25 mouse cellular contexts compared by ENCODE assay signal in genomic region chr6:122854552-122854951, GRCm38 (mm10). TPM values are rescaled to one million over a fixed set of nuclear protein-coding genes. Genes with fewer than 3 reads are reported as not detected.
DNase-seq lines count a peak whose midpoint lies in the region; ATAC-seq and TF ChIP-seq lines count a peak whose summit lies in the region.
"Had no signal": no experiment of that assay in that cellular context is flagged by ENCODE, and none has a peak within 500 bp of the region (broad histone marks: within the 10 kb centered on the region; RNA-seq: fewer than 3 reads in every experiment).

No protein-coding gene starts in this region.

- H3ac ChIP-seq in C2C12 (ENCODE audit: control insufficient read depth, insufficient read length, low read depth): no peak overlapping the region

- no peaks in the 10 kb centered on the region for H3K79me3 ChIP-seq in C2C12 (ENCODE audit: low read depth)

- H3K27ac ChIP-seq in gastrocnemius, adult 2 months: no peak overlapping the region
- H3K27ac ChIP-seq in embryonic facial prominence, embryonic 10.5 days (replicated peaks): no peak overlapping the region
- H3K27ac ChIP-seq: embryonic facial prominence, embryonic 12.5 days; forebrain, embryonic 15.5 days; heart, embryonic 10.5 days; heart, embryonic 15.5 days; hindbrain, embryonic 12.5 days had no signal

- no peaks in the 10 kb centered on the region for H3K36me3 ChIP-seq in C2C12 (ENCODE audit: control insufficient read depth, insufficient read depth)
- H3K36me3 ChIP-seq in embryonic facial prominence, embryonic 10.5 days (replicated peaks): no peaks in the 10 kb centered on the region
- H3K36me3 ChIP-seq: embryonic facial prominence, embryonic 12.5 days; forebrain, embryonic 15.5 days; heart, embryonic 10.5 days; heart, embryonic 15.5 days; hindbrain, embryonic 12.5 days had no signal

- H3K27me3 ChIP-seq in C2C12 (ENCODE audit: control insufficient read depth, insufficient read depth, insufficient read length): no peaks in the 10 kb centered on the region
- no peaks in the 10 kb centered on the region for H3K27me3 ChIP-seq in embryonic facial prominence, embryonic 10.5 days (replicated peaks; ENCODE audit: low read depth, poor library complexity, severe bottlenecking)
- H3K27me3 ChIP-seq: embryonic facial prominence, embryonic 12.5 days; forebrain, embryonic 15.5 days; heart, embryonic 15.5 days; hindbrain, embryonic 12.5 days; Patski had no signal

- no peaks in the 10 kb centered on the region for H3K4me1 ChIP-seq in embryonic facial prominence, embryonic 10.5 days
- H3K4me1 ChIP-seq: embryonic facial prominence, embryonic 12.5 days; forebrain, embryonic 15.5 days; hindbrain, embryonic 12.5 days had no signal

- ATAC-seq in monocyte, adult 5-6 weeks (replicated peaks; ENCODE audit: insufficient number of reproducible peaks, low FRiP score, low TSS enrichment, poor library complexity, severe bottlenecking): peak; percentile 29; the same call in 1 of the 2 replicates
- no peak for ATAC-seq in activated CD4-positive, CD25-positive, alpha-beta regulatory T cell, adult 4 months
- ATAC-seq: forebrain, embryonic 15.5 days; hindbrain, embryonic 16.5 days; intestine, embryonic 16.5 days; Patski had no signal

- DNase-seq in gastrocnemius, adult 2 months: no peak
- DNase-seq in gastrocnemius, adult 18-20 months (ENCODE audit: low spot score): no peak
- peak; percentile 18 for DNase-seq in induced T-regulatory cell, adult 2 months (ENCODE audit: low read depth)
- no peak for DNase-seq in embryonic facial prominence, embryonic 10.5 days (ENCODE audit: low spot score)
- DNase-seq in frontal cortex, postnatal 25 days (ENCODE audit: low spot score in 2 of 2): no peak
- DNase-seq: adrenal gland, adult 2 months; adrenal gland, postnatal 25 days; cerebellum, adult 11 months; cerebellum, adult 8-10 months; cerebellum, postnatal 14 days; embryo, embryonic 11 days; gastrocnemius, postnatal 36 days; kidney, adult 2 months had no signal

- H3K9me3 ChIP-seq in embryonic facial prominence, embryonic 10.5 days: no peaks in the 10 kb centered on the region
- H3K9me3 ChIP-seq: embryonic facial prominence, embryonic 12.5 days; forebrain, embryonic 15.5 days; heart, embryonic 10.5 days; heart, embryonic 15.5 days; hindbrain, embryonic 12.5 days had no signal

- no peak for TF ChIP-seq CTCF in gastrocnemius, adult 2 months (IDR thresholded peaks at IDR 0.05)
- no peak for TF ChIP-seq CTCF in C2C12 (IDR thresholded peaks at IDR 0.05; ENCODE audit: control insufficient read depth, insufficient read depth, insufficient read length)

- WGBS in embryonic facial prominence, embryonic 10.5 days: 88% methylated on average over 12 of the region's 12 CpGs

- no peaks in the 10 kb centered on the region for H3K79me2 ChIP-seq in C2C12 (ENCODE audit: control insufficient read depth, insufficient read depth)

- H3K4me3 ChIP-seq in gastrocnemius, adult 2 months: peak overlapping the region; percentile 29; the same call in 1 of the 2 replicates
- H3K4me3 ChIP-seq in C2C12 (ENCODE audit: insufficient read depth, poor library complexity, severe bottlenecking): no peak overlapping the region
- no peak overlapping the region for H3K4me3 ChIP-seq in embryonic facial prominence, embryonic 10.5 days
- H3K4me3 ChIP-seq: embryonic facial prominence, embryonic 12.5 days; forebrain, embryonic 15.5 days; heart, embryonic 10.5 days; heart, embryonic 15.5 days; hindbrain, embryonic 12.5 days had no signal

- intact Hi-C loops in gastrocnemius, adult 2 months (cut with DNase I): no loop called here

TF ChIP-seq in C2C12, 6 proteins besides CTCF, POLR2A, EP300 and RAD21:
- TF ChIP-seq USF1 (IDR thresholded peaks at IDR 0.05; ENCODE audit: low read depth) (peak; percentile 74), CEBPB (IDR thresholded peaks at IDR 0.05; ENCODE audit: low read depth) (no peak)

RNA-seq across cellular contexts. Expression of gene C3ar1, which starts 1.4 kb away (rescaled TPM):
- total RNA-seq in gastrocnemius, adult 2 months (2021): under 1 TPM; 0.41 to 0.67 TPM
- under 1 TPM; 0.34 to 0.62 TPM for total RNA-seq in gastrocnemius, adult 18-20 months (2021)
- polyA plus RNA-seq in C2C12 (2012; fragmentation: generic; extraction: Trizol): 0.91 TPM
- total RNA-seq in monocyte, adult 5-6 weeks (2017): 1.8 to 13.4 TPM (median 9.7 TPM) in 3 replicates
- polyA plus RNA-seq in embryonic facial prominence, embryonic 10.5 days (2016; fragmentation: Nextera tagmentation; extraction: Ambion mirVana): 1.1 and 1.5 TPM in 2 replicates
- under 1 TPM in 1 of 2 experiments, not detected in 1; 0.60 TPM for polyA plus RNA-seq in activated CD4-positive, CD25-positive, alpha-beta regulatory T cell, adult 4 months (2017; shearing (Covaris generic))
- total RNA-seq: common myeloid progenitor, adult 5-6 weeks had no signal
- polyA plus RNA-seq: Patski had no signal

RNA-seq across cellular contexts. Expression of gene Necap1, which starts 19.7 kb away (rescaled TPM):
- 10 to 100 TPM; 15.2 to 16.2 TPM for total RNA-seq in gastrocnemius, adult 2 months (2021)
- 10 to 100 TPM; 11.8 to 16.8 TPM for total RNA-seq in gastrocnemius, adult 18-20 months (2021)
- polyA plus RNA-seq in C2C12 (2012; fragmentation: generic; extraction: Trizol): 17.7 TPM
- 52.8 to 81.1 TPM (median 65.0 TPM) in 3 replicates for total RNA-seq in monocyte, adult 5-6 weeks (2017)
- 54.8 and 58.2 TPM in 2 replicates for polyA plus RNA-seq in embryonic facial prominence, embryonic 10.5 days (2016; fragmentation: Nextera tagmentation; extraction: Ambion mirVana)
- 10 to 100 TPM; 32.2 to 44.6 TPM for polyA plus RNA-seq in activated CD4-positive, CD25-positive, alpha-beta regulatory T cell, adult 4 months (2017; shearing (Covaris generic))

RNA-seq across cellular contexts. Expression of gene Foxj2, which starts 34.8 kb away (rescaled TPM):
- 10 to 100 TPM; 26.4 to 29.1 TPM for total RNA-seq in gastrocnemius, adult 2 months (2021)
- 10 to 100 TPM; 26.2 to 29.3 TPM for total RNA-seq in gastrocnemius, adult 18-20 months (2021)
- 6.5 TPM for polyA plus RNA-seq in C2C12 (2012; fragmentation: generic; extraction: Trizol)
- 17.1 to 28.8 TPM (median 25.1 TPM) in 3 replicates for total RNA-seq in monocyte, adult 5-6 weeks (2017)
- polyA plus RNA-seq in embryonic facial prominence, embryonic 10.5 days (2016; fragmentation: Nextera tagmentation; extraction: Ambion mirVana): 2.9 and 3.0 TPM in 2 replicates
- polyA plus RNA-seq in activated CD4-positive, CD25-positive, alpha-beta regulatory T cell, adult 4 months (2017; shearing (Covaris generic)): 1 to 10 TPM; 6.6 to 8.7 TPM

RNA-seq across cellular contexts. Expression of gene Slc2a3, which starts 53.1 kb away (rescaled TPM):
- total RNA-seq in gastrocnemius, adult 2 months (2021): 1 to 10 TPM; 1.7 to 7.6 TPM
- 1 to 10 TPM; 5.0 to 7.1 TPM for total RNA-seq in gastrocnemius, adult 18-20 months (2021)
- polyA plus RNA-seq in C2C12 (2012; fragmentation: generic; extraction: Trizol): 0.66 TPM
- total RNA-seq in monocyte, adult 5-6 weeks (2017): 57.5 to 73.6 TPM (median 60.1 TPM) in 3 replicates
- 55.4 and 68.4 TPM in 2 replicates for polyA plus RNA-seq in embryonic facial prominence, embryonic 10.5 days (2016; fragmentation: Nextera tagmentation; extraction: Ambion mirVana)
- polyA plus RNA-seq in activated CD4-positive, CD25-positive, alpha-beta regulatory T cell, adult 4 months (2017; shearing (Covaris generic)): 10 to 100 TPM; 64.2 to 69.4 TPM
